Mouse (Mus musculus) cerebellum, adult 2 months (tissue): Measurements from ENCODE around the gene Wdr76. TPM values are rescaled to one million over a fixed set of nuclear protein-coding genes. Genes with fewer than 3 reads are reported as not detected.

Experiments
- DNase-seq, 2 experiments: peaks; one replicate each; pipeline ENCODE4 v3.0.0; 2021
- H3K27ac ChIP-seq: fragments of 200-500 bp; 2 replicates; pipeline ENCODE4 v1.5.1; 2012; ENCODE audit warnings: low read length, control low read depth, inconsistent platforms; ENCODE audit not compliant: insufficient read depth
- H3K27me3 ChIP-seq: fragments of 200-500 bp; 2 replicates; pipeline ENCODE4 v1.6.1; 2012; ENCODE audit warnings: inconsistent platforms, mild to moderate bottlenecking, low read length, moderate library complexity; ENCODE audit not compliant: control insufficient read depth, insufficient read depth
- H3K4me1 ChIP-seq: fragments of 200-500 bp; 2 replicates; pipeline ENCODE4 v1.6.1; 2011; ENCODE audit warnings: low read length; ENCODE audit not compliant: control insufficient read depth, insufficient read depth
- H3K4me3 ChIP-seq: fragments of 200-500 bp; replicated peaks from 2 replicates; pipeline ENCODE3; 2011; ENCODE audit warnings: mild to moderate bottlenecking, low read depth, low read length, control low read depth; ENCODE audit not compliant: insufficient read depth
- CTCF ChIP-seq: fragments of 200-500 bp; IDR thresholded peaks from 2 replicates; pipeline ENCODE4 v1.5.1; 2011; ENCODE audit warnings: low read depth, mild to moderate bottlenecking, control low read depth, low read length, moderate library complexity, borderline replicate concordance; ENCODE audit not compliant: insufficient read depth
- POLR2A ChIP-seq: fragments of 200-500 bp; IDR thresholded peaks from 2 replicates; pipeline ENCODE4 v1.6.1; 2011; ENCODE audit warnings: low read length, control low read depth, borderline replicate concordance; ENCODE audit not compliant: insufficient read depth
- WGBS: fragments of 180-500 bp; shearing (Covaris S2); methylation state at CpG from one replicate; pipeline ENCODE4 v1.1.7; 2018; 5-methylcytosine and 5-hydroxymethylcytosine counted together
- polyA plus RNA-seq: library from polyadenylated mRNA; depleted of rRNA; stranded (reverse); fragments of >200 nt; gene quantifications from 2 replicates; pipeline ENCODE4 v1.2.3, GENCODE M21; 2012

Gene Wdr76
- polyA plus RNA-seq, 1 experiment, result 4.9 TPM

DNA sequence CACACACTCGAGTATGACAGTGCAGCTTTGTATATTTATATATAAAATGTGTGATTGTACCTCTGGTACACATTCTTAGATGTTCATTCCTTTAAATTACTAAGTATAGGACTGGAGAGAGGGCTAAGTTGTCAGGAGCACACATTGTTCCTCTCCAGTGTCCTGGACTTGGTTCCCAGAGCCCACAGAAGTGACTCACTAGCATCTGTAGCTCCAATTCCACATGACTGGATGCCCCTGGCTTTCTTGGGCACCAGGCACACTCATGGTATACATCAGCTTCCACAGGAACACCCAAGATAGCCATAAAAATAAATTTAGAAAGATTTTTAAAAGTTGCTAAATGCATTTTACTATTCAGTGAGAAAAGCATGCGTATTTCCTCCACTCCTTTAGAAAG lies 18.5 kb downstream of the Wdr76 start:
- no peaks in the 10 kb centered on the region for H3K4me1 ChIP-seq
- H3K27ac ChIP-seq, result no peak overlapping the region
- TF ChIP-seq POLR2A, result no peak
- no peak for TF ChIP-seq CTCF
- 93% methylated on average over 2 of the region's 2 CpGs for WGBS
- H3K27me3 ChIP-seq, result no peaks in the 10 kb centered on the region
- no peak overlapping the region for H3K4me3 ChIP-seq
- DNase-seq, result no peak

DNA sequence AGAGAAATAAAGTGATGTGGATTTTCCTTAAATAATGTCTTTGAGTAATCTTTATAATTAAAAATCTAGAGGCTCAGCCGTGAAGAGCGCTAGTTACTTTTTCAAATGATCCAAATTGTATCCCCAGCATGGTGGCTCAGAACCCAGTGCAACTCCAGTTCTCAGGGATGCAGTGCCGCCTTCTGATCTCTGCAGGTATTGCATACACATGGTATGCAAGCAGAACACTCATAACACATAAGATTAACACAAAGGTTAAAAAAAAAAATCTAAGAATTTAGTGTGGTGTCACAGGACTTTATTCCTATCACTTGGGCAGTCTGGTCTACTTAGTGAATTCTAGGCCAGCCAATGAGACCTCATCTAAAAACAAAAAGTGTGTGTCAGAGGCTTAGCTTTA lies 38.3 kb downstream of the Wdr76 start:
- 91% methylated on average over 3 of the region's 3 CpGs for WGBS
- Histone ChIP-seq H3K4me1 (no peaks in the 10 kb centered on the region), H3K4me3 (no peak overlapping the region), H3K27ac (no peak overlapping the region), H3K27me3 (no peaks in the 10 kb centered on the region)
- TF ChIP-seq POLR2A (no peak), CTCF (0 out of 2 replicates have a peak, but pooled peaks have one; percentile 14)
- DNase-seq, result no peak

DNA sequence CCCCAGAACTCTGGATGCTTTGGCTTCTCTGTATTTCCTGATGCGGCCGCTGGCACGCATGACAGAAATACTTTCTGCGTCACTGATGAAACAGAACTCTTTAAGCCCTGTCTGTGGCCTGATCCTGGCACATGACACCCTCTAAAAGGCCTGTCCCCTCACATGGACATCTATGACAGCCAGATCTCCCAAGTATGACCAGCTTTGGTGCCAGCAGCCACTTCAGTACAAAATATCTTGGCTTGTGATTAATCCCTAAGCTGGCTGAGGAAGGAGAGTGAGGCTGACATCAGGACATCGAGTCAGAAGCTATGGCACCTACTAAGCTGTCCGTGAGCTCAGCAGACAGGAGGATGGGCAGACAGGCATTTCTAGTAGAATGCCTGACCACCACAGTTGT lies 43.1 kb downstream of the Wdr76 start:
- no peak for DNase-seq
- Histone ChIP-seq H3K4me1 (no peaks in the 10 kb centered on the region), H3K27ac (no peak overlapping the region), H3K27me3 (no peaks in the 10 kb centered on the region), H3K4me3 (no peak overlapping the region)
- no peak for TF ChIP-seq CTCF
- TF ChIP-seq POLR2A, result no peak
- whole genome bisulfite sequencing, result 74% methylated on average over 6 of the region's 6 CpGs

DNA sequence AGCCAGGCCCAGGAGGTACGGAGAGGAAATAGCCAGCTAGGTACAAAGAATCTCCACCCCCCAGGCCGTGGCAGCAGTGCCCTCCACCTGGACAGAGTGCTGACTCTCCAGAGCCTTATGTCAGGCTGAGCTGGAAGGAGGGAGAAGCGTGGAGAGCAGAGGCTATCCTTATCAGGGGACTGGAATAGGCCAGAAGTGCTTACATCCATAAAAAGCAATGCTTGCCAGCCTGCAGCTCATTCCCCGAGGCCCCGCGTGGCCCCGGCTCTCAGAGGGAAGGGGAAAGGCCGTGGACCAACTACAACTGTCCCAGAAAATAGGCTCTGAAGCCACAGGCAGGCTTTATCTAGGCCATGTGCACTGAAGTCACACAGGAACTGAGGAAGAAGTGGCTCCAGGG lies 44.7 kb downstream of the Wdr76 start:
- no peak overlapping the region for H3K27ac ChIP-seq
- H3K27me3 ChIP-seq, result no peaks in the 10 kb centered on the region
- 73% methylated on average over 8 of the region's 8 CpGs for WGBS
- H3K4me1 ChIP-seq, result no peaks in the 10 kb centered on the region
- no peak overlapping the region for H3K4me3 ChIP-seq
- TF ChIP-seq POLR2A (no peak), CTCF (no peak)
- DNase-seq, result peak in 1 of 2 experiments; percentile 20

DNA sequence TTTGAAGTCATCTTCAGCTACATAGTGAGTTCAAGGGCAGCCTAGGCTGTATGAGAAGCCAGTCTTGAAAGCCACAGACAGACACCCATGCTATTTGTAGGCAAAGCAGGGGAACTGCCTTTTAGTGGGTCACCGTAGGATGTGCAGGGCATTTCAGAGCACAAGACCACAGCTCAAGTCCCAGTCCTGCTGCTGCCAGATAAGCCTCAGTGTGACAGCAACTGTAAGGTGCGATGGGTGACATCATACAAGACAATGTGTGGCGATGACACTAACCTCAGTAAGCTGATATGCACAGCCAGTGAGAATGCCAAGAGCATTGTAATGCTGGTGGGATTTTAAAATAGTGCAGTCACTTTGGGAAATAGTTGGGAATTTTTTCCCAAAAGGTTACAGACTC lies 56.6 kb downstream of the Wdr76 start:
- H3K4me1 ChIP-seq, result no peaks in the 10 kb centered on the region
- no peak overlapping the region for H3K27ac ChIP-seq
- TF ChIP-seq POLR2A, result no peak
- no peak for TF ChIP-seq CTCF
- no peak for DNase-seq
- WGBS, result 95% methylated on average over 3 of the region's 3 CpGs
- no peaks in the 10 kb centered on the region for H3K27me3 ChIP-seq
- no peak overlapping the region for H3K4me3 ChIP-seq

DNA sequence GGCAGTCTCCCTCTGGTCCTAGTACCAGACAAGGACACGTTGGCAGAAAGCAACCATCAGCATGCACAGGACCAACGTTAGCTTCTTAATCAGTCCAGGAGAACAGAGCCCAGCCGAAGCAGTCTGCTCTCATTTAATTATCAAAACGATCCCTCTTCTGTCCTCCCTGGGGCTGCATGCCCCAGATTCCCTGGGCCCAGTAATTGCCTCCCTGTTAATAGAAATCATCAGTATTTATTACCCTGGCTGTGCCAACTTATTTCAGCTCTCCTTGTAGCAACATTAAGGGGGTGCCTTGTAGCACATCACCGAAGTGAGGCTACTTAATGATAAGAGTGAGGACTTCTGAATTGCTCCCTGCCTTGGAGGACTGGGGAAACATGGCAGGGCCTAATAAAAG lies 59.4 kb downstream of the Wdr76 start:
- H3K4me3 ChIP-seq, result no peak overlapping the region
- DNase-seq, result no peak
- H3K4me1 ChIP-seq, result no peaks in the 10 kb centered on the region
- TF ChIP-seq CTCF, result no peak
- TF ChIP-seq POLR2A, result no peak
- WGBS, result 56% methylated on average over 5 of the region's 5 CpGs
- H3K27ac ChIP-seq, result no peak overlapping the region
- H3K27me3 ChIP-seq, result no peaks in the 10 kb centered on the region

DNA sequence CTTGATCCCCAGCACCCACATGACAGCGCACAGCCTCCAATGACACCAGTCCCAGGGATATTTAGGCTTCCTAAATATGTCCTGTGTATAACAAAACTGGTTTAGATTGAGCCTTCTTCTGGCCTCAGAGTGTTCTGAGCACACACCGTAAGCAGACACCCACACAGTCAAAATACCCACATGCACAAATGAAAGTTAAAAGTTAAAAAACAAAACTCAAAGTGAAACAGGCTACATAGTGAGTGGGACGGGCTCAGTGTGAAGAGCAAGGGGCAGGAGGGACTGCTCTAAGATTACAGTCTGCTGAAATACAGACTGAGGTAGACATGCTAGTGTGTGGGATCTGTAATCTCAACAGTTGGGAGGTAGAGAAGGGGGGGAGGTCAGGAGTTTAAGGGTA lies 63.5 kb downstream of the Wdr76 start:
- Histone ChIP-seq H3K27me3 (no peaks in the 10 kb centered on the region), H3K27ac (no peak overlapping the region), H3K4me1 (no peaks in the 10 kb centered on the region), H3K4me3 (no peak overlapping the region)
- 99% methylated on average over 3 of the region's 3 CpGs for WGBS
- no peak for DNase-seq
- TF ChIP-seq POLR2A, result no peak
- TF ChIP-seq CTCF, result no peak

DNA sequence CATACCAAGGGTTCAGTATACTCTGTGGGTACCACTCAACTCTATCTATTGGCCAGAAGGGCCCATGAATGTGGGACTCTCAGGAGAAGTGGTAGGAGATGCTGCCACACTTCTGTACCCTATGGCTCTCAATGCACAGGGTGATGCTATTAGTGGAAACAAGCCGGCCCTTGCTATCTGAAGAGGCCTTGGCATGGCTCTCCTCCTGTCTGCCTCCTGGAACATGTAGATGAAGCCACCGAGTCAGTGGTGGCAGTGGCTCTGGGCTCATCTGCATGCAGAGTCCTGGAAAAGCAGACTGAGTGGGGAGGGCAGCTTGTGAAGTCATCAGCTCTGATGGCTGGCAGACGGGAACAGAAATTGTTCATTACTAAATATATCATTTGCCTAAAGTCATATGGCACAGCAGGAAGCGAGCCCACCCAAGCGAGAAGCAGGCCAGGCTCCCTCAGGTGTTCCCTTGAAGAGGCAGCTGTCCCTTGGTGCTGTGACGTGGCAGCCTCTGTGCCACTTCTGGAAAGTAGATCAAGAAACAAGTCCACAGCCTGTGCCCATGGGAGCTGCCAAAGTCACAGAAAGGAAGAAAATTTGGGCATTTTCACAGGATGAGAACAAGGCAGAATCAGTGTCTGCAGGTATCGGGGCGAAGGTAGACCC lies 64.6 kb downstream of the Wdr76 start:
- WGBS, result 66% methylated on average over 8 of the region's 8 CpGs
- Histone ChIP-seq H3K4me1 (no peaks in the 10 kb centered on the region), H3K4me3 (no peak overlapping the region), H3K27ac (no peak overlapping the region), H3K27me3 (no peaks in the 10 kb centered on the region)
- DNase-seq, result peak in 1 of 2 experiments; percentile 22
- TF ChIP-seq CTCF (no peak), POLR2A (no peak)

DNA sequence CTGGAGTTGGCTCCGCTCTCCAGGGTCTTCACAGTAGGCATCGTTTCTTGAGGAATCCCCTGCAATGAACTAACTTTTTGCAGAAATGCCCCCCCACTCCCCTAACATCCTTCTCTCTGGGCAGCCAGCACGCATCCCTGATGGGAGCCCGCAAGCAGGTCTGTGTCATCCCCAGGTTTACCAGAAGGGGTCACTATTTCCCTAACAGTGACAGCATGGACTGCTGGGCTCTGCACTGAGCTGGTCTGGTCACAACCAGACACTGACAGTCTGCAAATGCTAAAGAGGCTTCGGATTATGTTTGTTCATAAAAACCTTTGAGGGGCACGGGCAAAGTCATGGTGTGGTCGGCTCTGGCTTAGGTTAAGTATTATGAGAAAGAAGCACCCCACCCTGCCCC lies 65.3 kb downstream of the Wdr76 start:
- DNase-seq, result peak; percentile 83 to 85
- no peaks in the 10 kb centered on the region for H3K27me3 ChIP-seq
- TF ChIP-seq CTCF (peak; percentile 97), POLR2A (no peak)
- H3K4me3 ChIP-seq, result no peak overlapping the region
- H3K4me1 ChIP-seq, result no peaks in the 10 kb centered on the region
- H3K27ac ChIP-seq, result no peak overlapping the region
- WGBS, result 12% methylated on average over 7 of the region's 7 CpGs
